Mouse (Mus musculus) embryonic fibroblast, embryonic 13.5 days (primary cell): Measurements from ENCODE around the gene Dcakd. TPM values are rescaled to one million over a fixed set of nuclear protein-coding genes. Genes with fewer than 3 reads are reported as not detected.

Source experiments
- H3K27ac ChIP-seq: 2 replicates; pipeline ENCODE4 v1.5.1; 2012; ENCODE audit warnings: low read length, control low read depth, inconsistent platforms; ENCODE audit not compliant: insufficient read depth
- H3K4me1 ChIP-seq: 2 replicates; pipeline ENCODE4 v1.6.1; 2011; ENCODE audit warnings: low read length; ENCODE audit not compliant: control insufficient read depth, insufficient read depth
- H3K4me3 ChIP-seq: 2 replicates; pipeline ENCODE4 v1.5.1; 2011; ENCODE audit warnings: mild to moderate bottlenecking, control low read depth, low read length; ENCODE audit not compliant: insufficient read depth
- CTCF ChIP-seq: IDR thresholded peaks from 2 replicates; pipeline ENCODE4 v1.5.1; 2011; ENCODE audit warnings: mild to moderate bottlenecking, control low read depth, low read length, moderate library complexity, borderline replicate concordance; ENCODE audit not compliant: insufficient read depth
- POLR2A ChIP-seq: IDR thresholded peaks from 2 replicates; pipeline ENCODE4 v1.6.1; 2011; ENCODE audit warnings: low read depth, mild to moderate bottlenecking, control low read depth, low read length, moderate library complexity
- polyA plus RNA-seq: library from polyadenylated mRNA; stranded (reverse); fragments of >200 nt; gene quantifications from 2 replicates; pipeline ENCODE4 v1.2.4, GENCODE M21; 2011; ENCODE audit warnings: low read depth; ENCODE audit not compliant: missing spikeins, insufficient read length

Gene Dcakd
- polyA plus RNA-seq, 1 experiment = 66.6 TPM

DNA sequence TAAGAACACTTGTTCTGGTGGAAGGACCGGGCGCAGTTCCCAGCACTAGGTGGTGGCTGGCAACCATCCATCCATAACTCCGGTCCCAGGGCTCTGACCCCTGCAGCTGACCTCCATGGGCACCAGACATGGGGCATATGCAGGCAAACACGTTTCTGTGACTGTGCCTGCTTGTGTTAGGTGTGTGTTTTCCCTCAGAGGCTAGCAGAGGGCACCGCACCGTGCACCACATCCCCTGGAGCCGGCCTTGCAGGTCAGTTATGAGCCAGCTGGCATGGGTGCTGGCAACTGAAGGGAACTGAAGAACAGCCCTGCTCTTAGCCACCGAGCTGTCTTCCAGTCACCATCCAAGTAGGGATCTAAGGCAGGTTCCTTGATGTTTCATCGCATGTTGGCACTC, 22.0 kb upstream of the Dcakd start:
- Histone ChIP-seq H3K27ac (peak overlapping the region; percentile 82), H3K4me1 (peaks cover 19% of the 10 kb centered on the region), H3K4me3 (no peak overlapping the region)
- no peak for TF ChIP-seq CTCF
- TF ChIP-seq POLR2A = no peak

DNA sequence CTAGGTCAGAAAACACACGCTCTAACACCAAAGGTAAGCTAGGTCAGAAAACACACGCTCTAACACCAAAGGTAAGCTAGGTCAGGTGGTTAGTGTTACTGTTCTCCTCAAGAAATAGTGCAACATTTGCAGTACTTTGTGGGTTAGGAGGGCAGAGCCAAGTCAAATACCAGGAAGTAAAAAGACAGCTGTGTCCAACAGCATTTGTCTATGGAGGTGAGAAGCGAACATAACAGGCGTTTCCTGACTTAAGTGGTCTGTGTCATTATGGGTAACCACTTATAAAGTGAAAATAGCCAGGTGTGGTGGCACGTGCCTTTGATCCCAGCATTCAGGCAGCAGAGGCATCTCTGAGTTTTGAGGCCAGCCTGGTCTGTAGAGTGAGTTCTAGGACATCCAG, 21.5 kb upstream of the Dcakd start:
- no peak for TF ChIP-seq POLR2A
- TF ChIP-seq CTCF = no peak
- Histone ChIP-seq H3K4me1 (peaks cover 19% of the 10 kb centered on the region), H3K4me3 (no peak overlapping the region), H3K27ac (peak overlapping the region; percentile 82; the same call in 1 of the 2 replicates)

DNA sequence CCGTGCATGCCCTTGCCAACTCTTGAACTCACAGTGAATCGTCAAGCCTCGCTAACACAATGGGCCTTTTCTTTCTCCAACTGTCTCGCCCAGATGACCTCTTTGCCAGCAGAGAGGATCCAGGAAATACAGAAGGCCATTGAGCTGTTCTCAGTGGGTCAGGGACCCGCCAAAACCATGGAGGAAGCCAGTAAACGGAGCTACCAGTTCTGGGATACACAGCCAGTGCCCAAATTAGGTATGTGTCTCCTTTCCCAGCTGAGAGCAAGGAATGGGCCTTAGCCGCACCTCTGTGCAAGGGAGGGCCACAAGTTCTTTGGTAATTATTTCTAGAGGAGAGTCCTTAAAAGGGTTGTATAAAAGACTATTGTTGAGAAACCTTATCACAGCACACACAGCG, 18.2 kb upstream of the Dcakd start:
- peaks cover 7% of the 10 kb centered on the region; the same call in 1 of the 2 replicates for H3K4me1 ChIP-seq
- no peak overlapping the region for H3K27ac ChIP-seq
- TF ChIP-seq POLR2A = no peak
- TF ChIP-seq CTCF = no peak
- H3K4me3 ChIP-seq = no peak overlapping the region

DNA sequence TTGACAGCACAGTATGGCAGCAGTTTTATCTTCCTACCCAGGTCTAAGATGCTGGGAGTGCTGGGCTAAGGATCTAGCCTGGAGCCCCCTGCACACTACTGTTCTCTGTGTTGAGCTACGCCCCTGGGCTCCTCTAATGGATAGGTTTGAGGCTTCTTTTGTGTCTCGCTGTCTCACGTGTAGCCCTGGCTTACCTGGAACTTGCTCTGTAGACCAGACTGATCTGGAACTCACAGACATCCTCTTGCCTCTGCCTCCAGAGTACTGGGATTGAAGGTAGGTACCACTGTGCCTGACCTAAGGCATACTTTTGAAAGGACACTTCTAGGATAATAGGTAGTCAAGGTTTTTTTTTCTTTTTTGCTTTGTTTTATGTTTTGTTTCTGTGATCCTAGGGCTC, 15.8 kb upstream of the Dcakd start:
- Histone ChIP-seq H3K4me3 (no peak overlapping the region), H3K4me1 (no peaks in the 10 kb centered on the region), H3K27ac (no peak overlapping the region)
- TF ChIP-seq CTCF (no peak), POLR2A (no peak)

DNA sequence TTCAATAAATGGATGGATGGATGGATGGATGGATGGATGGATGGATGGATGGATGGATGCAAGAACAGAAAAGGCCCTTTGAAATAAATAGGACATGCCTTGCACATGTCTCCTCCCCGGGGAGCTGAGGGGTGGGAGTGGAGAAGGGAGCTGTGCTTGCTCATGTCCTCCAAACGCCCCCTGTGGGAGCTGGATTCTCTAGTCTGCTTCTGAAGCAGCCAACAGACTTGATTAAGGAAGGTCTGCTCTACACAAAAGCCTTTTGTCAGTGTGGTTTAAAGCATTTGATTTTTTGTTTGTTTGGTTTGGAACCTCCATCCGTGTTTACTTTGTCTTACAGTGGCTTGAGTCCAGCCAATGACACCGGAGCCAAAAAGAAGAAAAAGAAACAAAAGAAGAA, 14.7 kb upstream of the Dcakd start:
- Histone ChIP-seq H3K27ac (peak overlapping the region; percentile 45; the same call in 1 of the 2 replicates), H3K4me1 (no peaks in the 10 kb centered on the region), H3K4me3 (no peak overlapping the region)
- no peak for TF ChIP-seq CTCF
- TF ChIP-seq POLR2A = no peak

DNA sequence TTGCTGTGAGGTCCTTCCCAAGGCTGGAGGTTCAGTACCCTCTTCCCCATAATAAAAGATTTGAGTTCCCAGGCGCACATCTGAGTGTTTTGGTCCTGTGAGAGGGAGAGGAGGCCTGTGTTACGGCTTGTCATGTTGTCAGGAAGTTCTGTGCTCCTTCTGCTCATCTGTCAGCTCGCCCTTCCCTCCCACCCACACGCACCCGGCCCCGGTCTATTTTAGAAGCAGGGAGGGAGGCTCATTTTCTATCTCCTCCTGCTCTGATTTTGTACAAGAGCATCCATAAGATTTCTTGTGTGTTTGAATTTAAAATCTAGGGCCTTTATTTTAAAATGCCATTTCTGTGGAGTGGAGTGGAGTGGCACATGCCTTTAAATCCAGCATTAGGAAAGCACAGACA, 9.9 kb upstream of the Dcakd start:
- peaks cover 3% of the 10 kb centered on the region; the same call in 1 of the 2 replicates for H3K4me1 ChIP-seq
- H3K27ac ChIP-seq = no peak overlapping the region
- no peak overlapping the region for H3K4me3 ChIP-seq
- TF ChIP-seq CTCF = no peak
- no peak for TF ChIP-seq POLR2A

DNA sequence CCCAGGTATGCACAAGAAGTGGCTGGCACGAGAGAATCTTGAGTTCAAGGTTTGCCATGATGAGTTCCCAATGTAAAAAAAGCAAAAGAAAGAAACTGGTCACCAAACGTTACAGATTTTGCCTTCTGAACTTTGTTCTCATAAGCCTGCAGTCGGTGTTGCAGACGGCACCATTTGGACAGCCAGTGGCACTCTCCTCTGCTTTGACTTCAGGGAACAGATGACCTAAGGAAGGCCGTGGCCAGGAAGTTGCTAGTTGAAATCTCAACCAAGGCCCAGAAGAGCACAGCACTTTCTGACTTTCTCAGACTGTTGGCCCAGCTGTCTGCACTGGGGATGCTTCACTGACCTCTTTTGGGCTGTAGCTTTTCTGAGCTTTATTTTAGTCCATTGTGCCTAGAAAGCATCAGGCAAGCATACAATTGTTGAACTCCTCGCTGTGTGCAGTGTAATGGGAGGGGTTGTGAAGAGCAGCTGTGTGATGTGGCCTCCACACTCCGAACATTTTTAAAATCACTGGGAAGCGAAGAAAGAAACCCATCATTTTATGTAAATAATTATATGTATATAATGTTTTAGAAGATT, 8.8 kb upstream of the Dcakd start:
- Histone ChIP-seq H3K4me1 (peaks cover 11% of the 10 kb centered on the region; the same call in 1 of the 2 replicates), H3K4me3 (no peak overlapping the region), H3K27ac (no peak overlapping the region)
- TF ChIP-seq CTCF (no peak), POLR2A (no peak)

DNA sequence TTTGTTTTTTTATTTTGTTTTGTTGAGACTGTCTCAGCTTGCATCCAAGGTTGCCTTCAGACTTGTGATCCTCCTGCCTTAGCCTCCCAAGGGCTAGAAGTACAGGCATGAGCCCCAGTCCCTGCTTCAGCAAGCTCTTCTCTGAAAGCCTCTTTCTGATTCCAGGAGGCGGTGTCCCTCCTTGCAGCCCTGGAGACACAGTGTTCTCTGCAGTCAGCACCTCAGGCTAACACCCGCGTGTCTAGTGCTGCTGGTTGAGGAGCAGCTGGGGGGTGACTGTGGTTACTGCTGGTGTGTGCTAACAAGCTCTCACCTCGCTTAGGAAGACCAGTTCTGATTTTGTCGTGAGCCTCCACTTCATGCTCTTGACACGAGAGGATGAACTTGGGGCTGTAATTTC, 6.9 kb upstream of the Dcakd start:
- H3K4me1 ChIP-seq = peaks cover 13% of the 10 kb centered on the region; the same call in 1 of the 2 replicates
- H3K4me3 ChIP-seq = no peak overlapping the region
- H3K27ac ChIP-seq = no peak overlapping the region
- TF ChIP-seq CTCF (no peak), POLR2A (no peak)

DNA sequence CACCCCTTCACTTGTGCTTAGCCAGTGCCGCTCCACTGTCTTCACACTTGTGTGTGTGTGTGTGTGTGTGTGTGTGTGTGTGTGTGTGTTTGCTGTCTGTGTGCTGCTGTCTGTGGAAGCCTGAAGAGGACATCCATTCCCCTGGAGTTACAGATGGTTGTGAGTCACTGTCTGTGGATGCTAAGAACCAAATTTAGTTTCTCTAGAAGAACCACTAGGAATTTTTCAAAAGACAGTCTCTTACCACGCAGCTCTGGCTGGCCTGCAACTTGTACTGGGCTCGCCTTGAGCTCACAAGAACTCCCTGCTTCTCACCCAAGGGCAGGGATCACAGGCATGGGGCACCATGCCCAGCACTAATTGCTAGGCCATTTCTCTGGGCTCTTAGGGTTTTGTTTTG, 4.9 kb upstream of the Dcakd start:
- TF ChIP-seq CTCF = no peak
- TF ChIP-seq POLR2A = no peak
- H3K27ac ChIP-seq = peak overlapping the region; percentile 91
- no peak overlapping the region for H3K4me3 ChIP-seq
- peaks cover 13% of the 10 kb centered on the region; the same call in 1 of the 2 replicates for H3K4me1 ChIP-seq

DNA sequence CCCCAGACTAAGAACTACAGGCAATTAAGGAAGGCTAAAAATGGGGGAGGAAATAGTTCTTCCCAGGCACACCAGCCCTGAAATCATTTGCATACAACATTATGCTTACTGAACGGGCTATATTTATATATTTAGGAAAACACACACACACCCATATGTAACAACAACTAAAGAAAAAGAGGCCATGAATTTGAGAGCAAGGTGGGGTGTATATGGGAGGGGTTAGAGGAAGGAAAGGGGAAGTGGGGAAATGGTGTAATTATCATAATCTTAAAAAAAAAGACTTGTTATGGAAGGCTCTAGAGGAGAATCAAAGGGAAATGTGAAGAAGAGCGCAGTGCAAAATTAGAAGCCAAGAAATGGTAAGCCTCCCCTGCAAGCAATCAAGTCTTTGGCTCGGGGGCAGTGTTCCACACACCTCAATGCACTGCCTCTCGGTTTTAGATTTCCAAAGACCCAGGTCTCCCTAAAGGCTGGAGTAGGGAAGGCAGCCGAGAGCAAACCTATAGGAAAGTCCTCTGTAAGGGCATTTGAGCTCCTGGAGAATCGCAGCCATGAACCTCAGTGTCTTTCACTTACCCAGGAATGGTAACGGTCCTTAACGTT, 460 bp downstream of the Dcakd start:
- Histone ChIP-seq H3K4me3 (peak overlapping the region; percentile 94), H3K4me1 (peaks cover 13% of the 10 kb centered on the region; the same call in 1 of the 2 replicates), H3K27ac (peak overlapping the region; percentile 79)
- TF ChIP-seq POLR2A (no peak), CTCF (no peak)
